Comparison of ENCODE assay signal across 9 mouse cellular contexts in the genomic region with DNA sequence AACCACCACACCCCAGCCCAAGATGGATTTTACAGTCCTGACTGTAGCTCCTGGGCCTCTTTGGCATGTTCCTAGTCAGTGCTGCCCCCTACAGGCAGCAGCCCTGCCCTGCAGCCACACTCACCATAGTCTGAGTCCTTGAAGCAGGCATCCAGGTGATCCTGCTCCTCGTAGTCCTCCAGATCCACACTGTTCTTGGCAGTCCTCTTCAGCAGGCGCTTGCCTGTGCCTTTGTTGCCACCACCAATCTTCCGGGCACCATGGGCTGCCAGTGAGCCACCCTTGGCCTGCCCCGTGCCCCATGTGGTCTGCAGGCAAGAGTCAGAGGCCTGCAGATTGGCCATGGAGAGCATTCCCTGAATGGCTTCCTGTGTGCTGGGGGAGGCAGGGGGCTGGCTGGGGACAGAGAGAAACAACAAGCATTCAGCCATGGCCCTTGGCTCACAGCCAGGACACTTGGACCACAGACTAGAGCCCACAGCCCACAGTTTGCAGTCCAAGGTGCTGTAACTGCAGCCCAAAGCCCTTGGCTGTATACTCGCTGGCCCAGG.
A peak's percentile ranks its signal among the peaks of the same experiment; 100 is the strongest.
DNase-seq lines count a peak whose midpoint lies in the region; ATAC-seq and TF ChIP-seq lines count a peak whose summit lies in the region.
"Had no signal": no experiment of that assay in that cellular context is flagged by ENCODE, and none has a peak within 500 bp of the region (broad histone marks: within the 10 kb centered on the region; RNA-seq: fewer than 3 reads in every experiment).

No protein-coding gene starts in this region.

- no peak overlapping the region for H3K9ac ChIP-seq in kidney, embryonic 14.5 days (ENCODE audit: low read depth, low read length)
- no peak overlapping the region for H3K9ac ChIP-seq in midbrain, embryonic 15.5 days
- H3K9ac ChIP-seq: lung, embryonic 15.5 days had no signal

- peaks cover 78% of the 10 kb centered on the region for H3K36me3 ChIP-seq in kidney, embryonic 14.5 days (ENCODE audit: control insufficient read depth, insufficient read depth, low read length)
- H3K36me3 ChIP-seq in midbrain, embryonic 15.5 days (replicated peaks) = peaks cover 14% of the 10 kb centered on the region; the same call in 1 of the 2 replicates

- no peaks in the 10 kb centered on the region for H3K9me3 ChIP-seq in kidney, embryonic 14.5 days (ENCODE audit: control insufficient read depth, low read length)
- no peaks in the 10 kb centered on the region for H3K9me3 ChIP-seq in midbrain, embryonic 15.5 days
- H3K9me3 ChIP-seq: lung, embryonic 15.5 days had no signal

- no peak for ATAC-seq in kidney, embryonic 14.5 days (ENCODE audit: low FRiP score, low TSS enrichment)
- ATAC-seq in midbrain, embryonic 15.5 days (replicated peaks) = 0 out of 2 replicates have a peak, but pooled peaks have one; percentile 13

- no peak overlapping the region for H3K27ac ChIP-seq in kidney, embryonic 14.5 days (ENCODE audit: low read depth, low read length)
- no peak overlapping the region for H3K27ac ChIP-seq in bone marrow macrophage, adult 2 months (ENCODE audit: insufficient read depth, low read depth, low read length)
- H3K27ac ChIP-seq in embryonic fibroblast, embryonic 13.5 days (ENCODE audit: insufficient read depth, low read length) = no peak overlapping the region
- no peak overlapping the region for H3K27ac ChIP-seq in midbrain, embryonic 15.5 days
- H3K27ac ChIP-seq: lung, embryonic 15.5 days had no signal

- H3K4me2 ChIP-seq in kidney, embryonic 14.5 days (replicated peaks; ENCODE audit: low read depth, low read length) = no peak overlapping the region
- H3K4me2 ChIP-seq in midbrain, embryonic 15.5 days = no peak overlapping the region
- H3K4me2 ChIP-seq: lung, embryonic 15.5 days had no signal

- H3K4me3 ChIP-seq in kidney, embryonic 14.5 days (ENCODE audit: low read length) = no peak overlapping the region
- no peak overlapping the region for H3K4me3 ChIP-seq in bone marrow macrophage, adult 2 months (ENCODE audit: insufficient read depth, low read length)
- no peak overlapping the region for H3K4me3 ChIP-seq in embryonic fibroblast, embryonic 13.5 days (ENCODE audit: insufficient read depth, low read length)
- H3K4me3 ChIP-seq in midbrain, embryonic 15.5 days = no peak overlapping the region
- H3K4me3 ChIP-seq: lung, embryonic 15.5 days had no signal

- TF ChIP-seq CTCF in bone marrow macrophage, adult 2 months (IDR thresholded peaks at IDR 0.05; ENCODE audit: low read depth, low read length) = peak; percentile 93
- TF ChIP-seq CTCF in embryonic fibroblast, embryonic 13.5 days (IDR thresholded peaks at IDR 0.05; ENCODE audit: borderline replicate concordance, insufficient read depth, low read length) = peak; percentile 97

- H3K27me3 ChIP-seq in kidney, embryonic 14.5 days (ENCODE audit: control insufficient read depth, insufficient read depth, low read length) = no peaks in the 10 kb centered on the region
- no peaks in the 10 kb centered on the region for H3K27me3 ChIP-seq in midbrain, embryonic 15.5 days (replicated peaks)
- H3K27me3 ChIP-seq: lung, embryonic 15.5 days had no signal

- WGBS in kidney, embryonic 14.5 days = 73% methylated on average over 5 of the region's 5 CpGs
- WGBS in midbrain, embryonic 15.5 days = 70% methylated on average over 5 of the region's 5 CpGs

- no peak for TF ChIP-seq POLR2A in bone marrow macrophage, adult 2 months (IDR thresholded peaks at IDR 0.05; ENCODE audit: borderline replicate concordance, low read depth, low read length)
- TF ChIP-seq POLR2A in embryonic fibroblast, embryonic 13.5 days (IDR thresholded peaks at IDR 0.05; ENCODE audit: low read depth, low read length) = no peak

- intact Hi-C loops in heart, postnatal 25 days (cut with DNase I) = no loop called here

- no peaks in the 10 kb centered on the region for H3K4me1 ChIP-seq in kidney, embryonic 14.5 days (ENCODE audit: control insufficient read depth, insufficient read depth, low read length)
- H3K4me1 ChIP-seq in bone marrow macrophage, adult 2 months (ENCODE audit: control insufficient read depth, insufficient read depth, low read length) = no peaks in the 10 kb centered on the region
- no peaks in the 10 kb centered on the region for H3K4me1 ChIP-seq in embryonic fibroblast, embryonic 13.5 days (ENCODE audit: control insufficient read depth, insufficient read depth, low read length)
- no peaks in the 10 kb centered on the region for H3K4me1 ChIP-seq in midbrain, embryonic 15.5 days
- H3K4me1 ChIP-seq: lung, embryonic 15.5 days had no signal

- peak; percentile 70 for DNase-seq in kidney, adult 18-20 months
- DNase-seq in heart, postnatal 25 days (ENCODE audit: low spot score) = peak; percentile 37
- DNase-seq in layer of hippocampus, postnatal 36 days = peak; percentile 56 to 58
- DNase-seq in testis, postnatal 10 days (ENCODE audit: low spot score) = peak; percentile 78
